Mouse (Mus musculus): ENCODE results near the gene Amhr2.
A peak's percentile ranks its signal among the peaks of the same experiment; 100 is the strongest.

GRCm38 (mm10) chr15:102442490-102442889 is 2.7 kb upstream of the Amhr2 start:
- peak; percentile 73 for TF ChIP-seq CTCF (IDR thresholded peaks at IDR 0.05; ENCODE audit: extremely low read depth, insufficient read depth, low read length)
- no peak for TF ChIP-seq POLR2A (IDR thresholded peaks at IDR 0.05; ENCODE audit: extremely low read depth, insufficient read depth, low read length)

Data from cortical plate, adult 2 months (tissue).